Mouse (Mus musculus): ENCODE measurements around the gene Vamp2.

DNA sequence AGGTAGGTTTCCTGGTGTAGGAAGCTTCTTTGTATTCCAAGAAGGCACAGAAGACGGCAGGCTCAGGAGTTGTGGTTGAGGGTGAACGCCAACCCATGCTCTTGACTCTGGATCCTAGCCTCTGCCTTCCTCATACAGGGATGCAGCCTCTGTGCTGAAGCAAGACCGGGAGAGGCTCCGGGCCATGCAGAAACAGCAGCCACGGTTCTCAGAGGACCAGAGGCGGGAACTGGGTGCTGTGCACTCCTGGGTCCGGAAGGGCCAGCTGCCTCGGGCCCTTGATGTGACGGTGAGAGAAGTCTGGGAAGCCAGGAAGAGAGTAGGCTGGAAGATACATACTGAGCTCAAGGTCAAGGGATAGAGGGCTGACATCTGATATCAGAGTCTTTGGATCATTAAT is 19.9 kb downstream of the Vamp2 start:
- no peak for TF ChIP-seq POLR2A (IDR thresholded peaks at IDR 0.05; ENCODE audit: low read depth, low read length)
- TF ChIP-seq CTCF (IDR thresholded peaks at IDR 0.05; ENCODE audit: extremely low read depth, insufficient read length, insufficient replicate concordance, low read depth, low read length) = no peak

Measured in small intestine, adult 2 months (tissue).